In genomic region chr2:93250611-93251010, GRCm38 (mm10) we compare ENCODE assay signal across 19 mouse cellular contexts.
A peak's percentile ranks its signal among the peaks of the same experiment; 100 is the strongest.
DNase-seq lines count a peak whose midpoint lies in the region; ATAC-seq and TF ChIP-seq lines count a peak whose summit lies in the region.
"Had no signal": no experiment of that assay in that cellular context is flagged by ENCODE, and none has a peak within 500 bp of the region (broad histone marks: within the 10 kb centered on the region; RNA-seq: fewer than 3 reads in every experiment).

No protein-coding gene starts in this region.

- H3K4me1 ChIP-seq in hindbrain, embryonic 13.5 days (replicated peaks), result peaks cover 80% of the 10 kb centered on the region
- 0 out of 2 replicates have a peak, but pooled peaks cover 8% of the 10 kb centered on the region for H3K4me1 ChIP-seq in hindbrain, postnatal 0 days (ENCODE audit: insufficient read depth, low read length)
- H3K4me1 ChIP-seq in forebrain, embryonic 14.5 days (ENCODE audit: control insufficient read depth, insufficient read depth, low read length), result peaks cover 20% of the 10 kb centered on the region
- peaks cover 34% of the 10 kb centered on the region for H3K4me1 ChIP-seq in midbrain, embryonic 11.5 days (ENCODE audit: control insufficient read depth, insufficient read depth, low read length)
- peaks cover 44% of the 10 kb centered on the region for H3K4me1 ChIP-seq in midbrain, embryonic 15.5 days
- H3K4me1 ChIP-seq in heart, embryonic 11.5 days (ENCODE audit: control insufficient read depth, insufficient read depth, low read length), result peaks cover 10% of the 10 kb centered on the region

- no peak for DNase-seq in hindbrain, postnatal 0 days (ENCODE audit: low spot score)
- DNase-seq in forebrain, embryonic 14.5 days (ENCODE audit: low spot score), result peak; percentile 57
- DNase-seq in midbrain, embryonic 11.5 days (ENCODE audit: low spot score, missing footprints), result peak; percentile 91
- no peak for DNase-seq in urinary bladder, postnatal 10 days (ENCODE audit: low spot score)
- DNase-seq: adrenal gland, adult 2 months; adrenal gland, postnatal 25 days; cerebellum, adult 2 months; cerebellum, postnatal 10 days; embryo, embryonic 11 days; gastrocnemius, postnatal 14 days; heart, adult 2 months; heart, postnatal 36 days; kidney, adult 11 months had no signal

- H3K27me3 ChIP-seq in hindbrain, embryonic 13.5 days, result no peaks in the 10 kb centered on the region
- no peaks in the 10 kb centered on the region for H3K27me3 ChIP-seq in hindbrain, postnatal 0 days (ENCODE audit: insufficient read depth, low read length)
- H3K27me3 ChIP-seq in forebrain, embryonic 14.5 days (replicated peaks; ENCODE audit: control insufficient read depth, insufficient read depth, low read length), result no peaks in the 10 kb centered on the region
- H3K27me3 ChIP-seq in midbrain, embryonic 11.5 days (ENCODE audit: control insufficient read depth, insufficient read depth, low read length), result no peaks in the 10 kb centered on the region
- H3K27me3 ChIP-seq in midbrain, embryonic 15.5 days (replicated peaks), result no peaks in the 10 kb centered on the region
- no peaks in the 10 kb centered on the region for H3K27me3 ChIP-seq in heart, embryonic 11.5 days (ENCODE audit: control insufficient read depth, insufficient read depth, low read length)
- H3K27me3 ChIP-seq: embryonic facial prominence, embryonic 12.5 days; heart, embryonic 12.5 days had no signal

- no peak overlapping the region for H3K4me2 ChIP-seq in hindbrain, embryonic 13.5 days
- no peak overlapping the region for H3K4me2 ChIP-seq in hindbrain, postnatal 0 days (ENCODE audit: low read depth, low read length)
- H3K4me2 ChIP-seq in forebrain, embryonic 14.5 days (ENCODE audit: low read length), result no peak overlapping the region
- H3K4me2 ChIP-seq in midbrain, embryonic 11.5 days, result no peak overlapping the region
- no peak overlapping the region for H3K4me2 ChIP-seq in midbrain, embryonic 15.5 days
- H3K4me2 ChIP-seq in heart, embryonic 11.5 days, result no peak overlapping the region
- H3K4me2 ChIP-seq: embryonic facial prominence, embryonic 12.5 days; heart, embryonic 12.5 days had no signal

- H3K9me3 ChIP-seq in hindbrain, embryonic 13.5 days, result no peaks in the 10 kb centered on the region
- no peaks in the 10 kb centered on the region for H3K9me3 ChIP-seq in hindbrain, postnatal 0 days (ENCODE audit: low read length)
- H3K9me3 ChIP-seq in forebrain, embryonic 14.5 days (replicated peaks; ENCODE audit: control insufficient read depth, low read length), result peaks cover 4% of the 10 kb centered on the region; the same call in 1 of the 2 replicates
- peaks cover 3% of the 10 kb centered on the region; the same call in 1 of the 2 replicates for H3K9me3 ChIP-seq in midbrain, embryonic 11.5 days (ENCODE audit: control insufficient read depth, low read length)
- H3K9me3 ChIP-seq in midbrain, embryonic 15.5 days, result no peaks in the 10 kb centered on the region
- no peaks in the 10 kb centered on the region for H3K9me3 ChIP-seq in heart, embryonic 11.5 days (replicated peaks; ENCODE audit: control insufficient read depth, low read length)
- H3K9me3 ChIP-seq: embryonic facial prominence, embryonic 12.5 days had no signal

- no peak overlapping the region for H3K4me3 ChIP-seq in hindbrain, embryonic 13.5 days
- H3K4me3 ChIP-seq in hindbrain, postnatal 0 days (ENCODE audit: low read length), result no peak overlapping the region
- no peak overlapping the region for H3K4me3 ChIP-seq in forebrain, embryonic 14.5 days (ENCODE audit: low read depth, low read length)
- no peak overlapping the region for H3K4me3 ChIP-seq in midbrain, embryonic 11.5 days (ENCODE audit: low read depth, low read length)
- H3K4me3 ChIP-seq in midbrain, embryonic 15.5 days, result no peak overlapping the region
- H3K4me3 ChIP-seq in heart, embryonic 11.5 days (ENCODE audit: low read depth, low read length), result no peak overlapping the region
- H3K4me3 ChIP-seq: embryonic facial prominence, embryonic 12.5 days; heart, adult 2 months; heart, embryonic 12.5 days had no signal

- 70% methylated on average over 7 of the region's 7 CpGs for WGBS in hindbrain, embryonic 13.5 days
- 50% methylated on average over 7 of the region's 7 CpGs for WGBS in hindbrain, postnatal 0 days
- WGBS in forebrain, embryonic 14.5 days, result 59% methylated on average over 7 of the region's 7 CpGs
- 38% methylated on average over 7 of the region's 7 CpGs for WGBS in midbrain, embryonic 11.5 days
- WGBS in midbrain, embryonic 15.5 days, result 44% methylated on average over 7 of the region's 7 CpGs
- WGBS in heart, embryonic 11.5 days (ENCODE audit: insufficient replicate concordance), result 82% methylated on average over 7 of the region's 7 CpGs

- H3K27ac ChIP-seq in hindbrain, embryonic 13.5 days, result 0 out of 2 replicates have a peak overlapping the region, but pooled peaks have one; percentile 20
- no peak overlapping the region for H3K27ac ChIP-seq in hindbrain, postnatal 0 days
- H3K27ac ChIP-seq in forebrain, embryonic 14.5 days (ENCODE audit: low read depth, low read length), result no peak overlapping the region
- peak overlapping the region; percentile 14; the same call in 1 of the 2 replicates for H3K27ac ChIP-seq in midbrain, embryonic 11.5 days (ENCODE audit: low read depth, low read length)
- peak overlapping the region; percentile 22; the same call in 1 of the 2 replicates for H3K27ac ChIP-seq in midbrain, embryonic 15.5 days
- no peak overlapping the region for H3K27ac ChIP-seq in heart, embryonic 11.5 days (ENCODE audit: low read depth, low read length)
- H3K27ac ChIP-seq: embryonic facial prominence, embryonic 12.5 days; heart, adult 2 months had no signal

- no peak for ATAC-seq in hindbrain, embryonic 13.5 days (ENCODE audit: low FRiP score)
- ATAC-seq in hindbrain, postnatal 0 days, result no peak
- ATAC-seq in forebrain, embryonic 14.5 days, result peak; percentile 11; the same call in 1 of the 2 replicates
- ATAC-seq in midbrain, embryonic 11.5 days (ENCODE audit: low FRiP score), result peak; percentile 56
- ATAC-seq in midbrain, embryonic 15.5 days (replicated peaks), result no peak
- no peak for ATAC-seq in heart, embryonic 11.5 days (replicated peaks; ENCODE audit: insufficient number of reproducible peaks, low FRiP score, low TSS enrichment)
- ATAC-seq: hindbrain, embryonic 16.5 days had no signal

- no peak overlapping the region for H3K9ac ChIP-seq in hindbrain, embryonic 13.5 days
- no peak overlapping the region for H3K9ac ChIP-seq in hindbrain, postnatal 0 days (replicated peaks; ENCODE audit: low read length)
- no peak overlapping the region for H3K9ac ChIP-seq in forebrain, embryonic 14.5 days (ENCODE audit: low read length)
- no peak overlapping the region for H3K9ac ChIP-seq in midbrain, embryonic 11.5 days (ENCODE audit: low read length)
- H3K9ac ChIP-seq in midbrain, embryonic 15.5 days, result no peak overlapping the region
- no peak overlapping the region for H3K9ac ChIP-seq in heart, embryonic 11.5 days (ENCODE audit: low read depth, low read length)
- H3K9ac ChIP-seq: embryonic facial prominence, embryonic 12.5 days; heart, embryonic 12.5 days had no signal

- no peak for TF ChIP-seq CTCF in hindbrain, postnatal 0 days (IDR thresholded peaks at IDR 0.05; ENCODE audit: low read depth)

- no peaks in the 10 kb centered on the region; the same call in 1 of the 2 replicates for H3K36me3 ChIP-seq in hindbrain, embryonic 13.5 days
- H3K36me3 ChIP-seq in hindbrain, postnatal 0 days (ENCODE audit: insufficient read depth, low read length), result no peaks in the 10 kb centered on the region
- H3K36me3 ChIP-seq in forebrain, embryonic 14.5 days (ENCODE audit: control insufficient read depth, insufficient read depth, low read length), result no peaks in the 10 kb centered on the region
- H3K36me3 ChIP-seq in midbrain, embryonic 11.5 days (ENCODE audit: control insufficient read depth, insufficient read depth, low read length), result no peaks in the 10 kb centered on the region
- H3K36me3 ChIP-seq in midbrain, embryonic 15.5 days (replicated peaks), result no peaks in the 10 kb centered on the region
- H3K36me3 ChIP-seq in heart, embryonic 11.5 days (ENCODE audit: control insufficient read depth, insufficient read depth, low read length), result no peaks in the 10 kb centered on the region
- H3K36me3 ChIP-seq: embryonic facial prominence, embryonic 12.5 days had no signal

Comparison
In these comparisons a context has a peak if more than half of its experiments do, and no peak if none do; other contexts are left out.
1. ATAC-seq: peak in forebrain, embryonic 14.5 days (single experiment) and midbrain, embryonic 11.5 days (single experiment); none in hindbrain, embryonic 13.5 days (single experiment), hindbrain, postnatal 0 days (single experiment), midbrain, embryonic 15.5 days (single experiment) and heart, embryonic 11.5 days (single experiment).
2. H3K27ac ChIP-seq: peak in hindbrain, embryonic 13.5 days (single experiment), midbrain, embryonic 11.5 days (single experiment) and midbrain, embryonic 15.5 days (single experiment); none in hindbrain, postnatal 0 days (single experiment), forebrain, embryonic 14.5 days (single experiment) and heart, embryonic 11.5 days (single experiment).
3. DNase-seq: peak in forebrain, embryonic 14.5 days (single experiment) and midbrain, embryonic 11.5 days (single experiment); none in hindbrain, postnatal 0 days (single experiment) and urinary bladder, postnatal 10 days (single experiment).